8 mouse cellular contexts compared by ENCODE assay signal in genomic region chr16:11062794-11063721, GRCm38 (mm10). TPM values are rescaled to one million over a fixed set of nuclear protein-coding genes. Genes with fewer than 3 reads are reported as not detected.
DNase-seq lines count a peak whose midpoint lies in the region; ATAC-seq and TF ChIP-seq lines count a peak whose summit lies in the region.

No protein-coding gene starts in this region.

- DNase-seq in MEL (ENCODE audit: low read depth, low spot score) = peak; percentile 62
- no peak for DNase-seq in forebrain, postnatal 0 days
- DNase-seq in hindbrain, embryonic 11.5 days (ENCODE audit: low spot score) = peak; percentile 62
- peak; percentile 41 for DNase-seq in limb, embryonic 10.5 days (ENCODE audit: low spot score)
- peak; percentile 82 for DNase-seq in testis, postnatal 10 days (ENCODE audit: low spot score)
- no peak for DNase-seq in left cerebral cortex, adult 9 months (ENCODE audit: low spot score in 2 of 2)

- H3K4me1 ChIP-seq in MEL (ENCODE audit: control insufficient read depth in 1 of 2, insufficient read depth in 2 of 2, low read length in 2 of 2) = peaks cover 0 to 14% of the 10 kb centered on the region in 2 experiments; a peak in 3 of 4 replicates
- peaks cover 21% of the 10 kb centered on the region for H3K4me1 ChIP-seq in bone marrow macrophage, adult 2 months (ENCODE audit: control insufficient read depth, insufficient read depth, low read length)
- H3K4me1 ChIP-seq in forebrain, postnatal 0 days (ENCODE audit: insufficient read depth) = peaks cover 19% of the 10 kb centered on the region
- peaks cover 6% of the 10 kb centered on the region for H3K4me1 ChIP-seq in hindbrain, embryonic 11.5 days (replicated peaks; ENCODE audit: control insufficient read depth, insufficient read depth, low read length)
- peaks cover 41% of the 10 kb centered on the region for H3K4me1 ChIP-seq in limb, embryonic 10.5 days
- H3K4me1 ChIP-seq in midbrain, embryonic 12.5 days = peaks cover 37% of the 10 kb centered on the region

- no peak for TF ChIP-seq POLR2A in MEL (IDR thresholded peaks at IDR 0.05; ENCODE audit: control insufficient read depth in 1 of 2, insufficient read depth in 1 of 2, low read depth in 1 of 2, low read length in 2 of 2, poor library complexity in 1 of 2)
- no peak for TF ChIP-seq POLR2A in bone marrow macrophage, adult 2 months (IDR thresholded peaks at IDR 0.05; ENCODE audit: borderline replicate concordance, low read depth, low read length)

- no peaks in the 10 kb centered on the region for H3K79me2 ChIP-seq in MEL (ENCODE audit: control insufficient read depth, insufficient read depth, low read length, poor library complexity)

- no peak for TF ChIP-seq RAD21 in MEL (IDR thresholded peaks at IDR 0.05; ENCODE audit: low read depth, low read length)

- no peak overlapping the region for H3K27ac ChIP-seq in MEL (ENCODE audit: control insufficient read depth, low read depth, low read length)
- peak overlapping the region; percentile 4; the same call in 1 of the 2 replicates for H3K27ac ChIP-seq in bone marrow macrophage, adult 2 months (ENCODE audit: insufficient read depth, low read depth, low read length)
- H3K27ac ChIP-seq in forebrain, postnatal 0 days (ENCODE audit: low read depth, low read length) = peak overlapping the region; percentile 45
- H3K27ac ChIP-seq in hindbrain, embryonic 11.5 days (ENCODE audit: low read depth, low read length) = peak overlapping the region; percentile 71
- H3K27ac ChIP-seq in limb, embryonic 10.5 days = peak overlapping the region; percentile 67
- H3K27ac ChIP-seq in midbrain, embryonic 12.5 days (replicated peaks) = peak overlapping the region; percentile 75

- H3K4me2 ChIP-seq in forebrain, postnatal 0 days (ENCODE audit: low read depth) = no peak overlapping the region
- peak overlapping the region; percentile 11; the same call in 1 of the 2 replicates for H3K4me2 ChIP-seq in hindbrain, embryonic 11.5 days (replicated peaks; ENCODE audit: low read depth, low read length)
- no peak overlapping the region; the same call in 1 of the 2 replicates for H3K4me2 ChIP-seq in midbrain, embryonic 12.5 days (replicated peaks)

- peak overlapping the region; percentile 43 for H3K9ac ChIP-seq in MEL (ENCODE audit: control insufficient read depth, low read depth, low read length, poor library complexity, severe bottlenecking)
- H3K9ac ChIP-seq in forebrain, postnatal 0 days = no peak overlapping the region
- peak overlapping the region; percentile 15; the same call in 1 of the 2 replicates for H3K9ac ChIP-seq in hindbrain, embryonic 11.5 days (ENCODE audit: low read depth, low read length)
- H3K9ac ChIP-seq in midbrain, embryonic 12.5 days (replicated peaks) = peak overlapping the region; percentile 32; the same call in 1 of the 2 replicates

- H3K36me3 ChIP-seq in MEL (ENCODE audit: control insufficient read depth in 1 of 2, insufficient read depth in 2 of 2, low read length in 2 of 2) = peaks cover 0 to 10% of the 10 kb centered on the region in 2 experiments; a peak in 1 of 4 replicates
- H3K36me3 ChIP-seq in forebrain, postnatal 0 days (ENCODE audit: insufficient read depth) = no peaks in the 10 kb centered on the region
- no peaks in the 10 kb centered on the region for H3K36me3 ChIP-seq in hindbrain, embryonic 11.5 days (ENCODE audit: control insufficient read depth, insufficient read depth, low read length)
- peaks cover 5% of the 10 kb centered on the region; the same call in 1 of the 2 replicates for H3K36me3 ChIP-seq in limb, embryonic 10.5 days
- H3K36me3 ChIP-seq in midbrain, embryonic 12.5 days = no peaks in the 10 kb centered on the region

- no peaks in the 10 kb centered on the region for H3K9me3 ChIP-seq in MEL (replicated peaks; ENCODE audit: insufficient read depth, low read length)
- H3K9me3 ChIP-seq in forebrain, postnatal 0 days (ENCODE audit: low read length) = no peaks in the 10 kb centered on the region
- H3K9me3 ChIP-seq in hindbrain, embryonic 11.5 days (ENCODE audit: control insufficient read depth, low read length) = no peaks in the 10 kb centered on the region
- H3K9me3 ChIP-seq in limb, embryonic 10.5 days (replicated peaks) = no peaks in the 10 kb centered on the region
- H3K9me3 ChIP-seq in midbrain, embryonic 12.5 days = no peaks in the 10 kb centered on the region

- peak in 1 of 2 experiments; percentile 48; a peak in 2 of 4 replicates for TF ChIP-seq EP300 in MEL (IDR thresholded peaks at IDR 0.05; ENCODE audit: low read depth in 1 of 2, low read length in 2 of 2)

- peaks cover 0 to 3% of the 10 kb centered on the region in 2 experiments; a peak in 1 of 4 replicates for H3K27me3 ChIP-seq in MEL (ENCODE audit: control insufficient read depth in 1 of 2, insufficient read depth in 2 of 2, low read length in 2 of 2)
- no peaks in the 10 kb centered on the region for H3K27me3 ChIP-seq in forebrain, postnatal 0 days (ENCODE audit: insufficient read depth, low read length)
- H3K27me3 ChIP-seq in hindbrain, embryonic 11.5 days (ENCODE audit: control insufficient read depth, insufficient read depth, low read length) = no peaks in the 10 kb centered on the region
- H3K27me3 ChIP-seq in limb, embryonic 10.5 days (ENCODE audit: low read depth, poor library complexity, severe bottlenecking) = no peaks in the 10 kb centered on the region
- H3K27me3 ChIP-seq in midbrain, embryonic 12.5 days = no peaks in the 10 kb centered on the region

- peak overlapping the region in 1 of 2 experiments; percentile 25; a peak in 1 of 4 replicates for H3K4me3 ChIP-seq in MEL (ENCODE audit: control insufficient read depth in 1 of 2, insufficient read depth in 1 of 2, low read depth in 2 of 2, low read length in 2 of 2)
- no peak overlapping the region for H3K4me3 ChIP-seq in bone marrow macrophage, adult 2 months (ENCODE audit: insufficient read depth, low read length)
- no peak overlapping the region for H3K4me3 ChIP-seq in forebrain, postnatal 0 days (ENCODE audit: low read depth, low read length)
- H3K4me3 ChIP-seq in hindbrain, embryonic 11.5 days (ENCODE audit: low read depth, low read length) = no peak overlapping the region
- no peak overlapping the region for H3K4me3 ChIP-seq in limb, embryonic 10.5 days
- H3K4me3 ChIP-seq in midbrain, embryonic 12.5 days = no peak overlapping the region

- 16% methylated on average over 13 of the region's 13 CpGs for WGBS in forebrain, postnatal 0 days
- 26% methylated on average over 13 of the region's 13 CpGs for WGBS in hindbrain, embryonic 11.5 days
- WGBS in limb, embryonic 10.5 days = 46% methylated on average over 13 of the region's 13 CpGs
- WGBS in midbrain, embryonic 12.5 days = 20% methylated on average over 13 of the region's 13 CpGs

- no peak for TF ChIP-seq CTCF in MEL (IDR thresholded peaks at IDR 0.05 in 2 of 3, conservative IDR thresholded peaks at IDR 0.05 in 1 of 3; ENCODE audit: control insufficient read depth in 1 of 3, insufficient read depth in 1 of 3, low read depth in 2 of 3, low read length in 3 of 3, poor library complexity in 1 of 3, severe bottlenecking in 1 of 3)
- TF ChIP-seq CTCF in bone marrow macrophage, adult 2 months (IDR thresholded peaks at IDR 0.05; ENCODE audit: low read depth, low read length) = no peak
- TF ChIP-seq CTCF in forebrain, postnatal 0 days (IDR thresholded peaks at IDR 0.05; ENCODE audit: low read depth) = no peak

- ATAC-seq in forebrain, postnatal 0 days = no peak
- ATAC-seq in hindbrain, embryonic 11.5 days (ENCODE audit: low FRiP score) = peak; percentile 21; the same call in 1 of the 2 replicates
- ATAC-seq in midbrain, embryonic 12.5 days (ENCODE audit: low FRiP score, low read depth) = no peak; the same call in 1 of the 2 replicates

TF ChIP-seq in MEL, 35 proteins besides CTCF, POLR2A, EP300 and RAD21:
- TF ChIP-seq TCF12 (IDR thresholded peaks at IDR 0.05; ENCODE audit: low read depth, low read length) (0 out of 2 replicates have a peak, but pooled peaks have one; percentile 18), BHLHE40 (IDR thresholded peaks at IDR 0.05; ENCODE audit: borderline replicate concordance, low read depth, low read length) (no peak), MAX (IDR thresholded peaks at IDR 0.05; ENCODE audit: low read length) (no peak), GATA1 (IDR thresholded peaks at IDR 0.05; ENCODE audit: low read depth, low read length) (peak; percentile 24; the same call in 1 of the 2 replicates), SMC3 (IDR thresholded peaks at IDR 0.05; ENCODE audit: low read depth, low read length) (no peak), RCOR1 (IDR thresholded peaks at IDR 0.05; ENCODE audit: low read depth, low read length) (peak; percentile 80), TBP (IDR thresholded peaks at IDR 0.05; ENCODE audit: low read depth, low read length) (0 out of 2 replicates have a peak, but pooled peaks have one; percentile 32), ETS1 (IDR thresholded peaks at IDR 0.05; ENCODE audit: low read depth, low read length) (peak; percentile 67)

RNA-seq across cellular contexts. Expression of gene Snn, which starts 2.3 kb away (rescaled TPM):
- total RNA-seq in MEL (2012; rRNA removed) = 0.42 and 0.73 TPM in 2 replicates
- 1 to 10 TPM in 1 of 2 experiments, not detected in 1; 2.4 TPM for polyA plus RNA-seq in MEL (2012; ENCODE audit: insufficient read depth in 1 of 2, insufficient read length in 2 of 2, low read depth in 1 of 2, low replicate concordance in 2 of 2, missing spikeins in 1 of 2)
- 0.73 and 1.2 TPM in 2 replicates for polyA plus RNA-seq in bone marrow macrophage, adult 2 months (2012; ENCODE audit: insufficient read depth, insufficient read length, missing spikeins)
- 324 and 367 TPM in 2 replicates for total RNA-seq in forebrain, postnatal 0 days (2014; rRNA removed)
- polyA plus RNA-seq in forebrain, postnatal 0 days (2015; fragmentation: Nextera tagmentation; extraction: Ambion mirVana) = 179 and 198 TPM in 2 replicates
- 96.5 and 113 TPM in 2 replicates for polyA plus RNA-seq in hindbrain, embryonic 11.5 days (2014; fragmentation: Nextera tagmentation; extraction: Ambion mirVana)
- 47.6 and 55.1 TPM in 2 replicates for polyA plus RNA-seq in limb, embryonic 10.5 days (2016; fragmentation: Nextera tagmentation; extraction: Ambion mirVana)
- 106 and 113 TPM in 2 replicates for polyA plus RNA-seq in midbrain, embryonic 12.5 days (2016; fragmentation: Nextera tagmentation; extraction: Ambion mirVana)

RNA-seq across cellular contexts. Expression of gene Litaf, which starts 2.9 kb away (rescaled TPM):
- total RNA-seq in MEL (2012; rRNA removed) = 25.7 and 27.2 TPM in 2 replicates
- polyA plus RNA-seq in MEL (2012; ENCODE audit: insufficient read depth in 1 of 2, insufficient read length in 2 of 2, low read depth in 1 of 2, low replicate concordance in 2 of 2, missing spikeins in 1 of 2) = 10 to 100 TPM in 1 of 2 experiments, not detected in 1; 50.1 TPM
- polyA plus RNA-seq in bone marrow macrophage, adult 2 months (2012; ENCODE audit: insufficient read depth, insufficient read length, missing spikeins) = 218 and 241 TPM in 2 replicates
- total RNA-seq in forebrain, postnatal 0 days (2014; rRNA removed) = 11.4 and 16.9 TPM in 2 replicates
- polyA plus RNA-seq in forebrain, postnatal 0 days (2015; fragmentation: Nextera tagmentation; extraction: Ambion mirVana) = 20.7 and 24.0 TPM in 2 replicates
- polyA plus RNA-seq in hindbrain, embryonic 11.5 days (2014; fragmentation: Nextera tagmentation; extraction: Ambion mirVana) = 71.4 and 71.6 TPM in 2 replicates
- 87.5 and 91.1 TPM in 2 replicates for polyA plus RNA-seq in limb, embryonic 10.5 days (2016; fragmentation: Nextera tagmentation; extraction: Ambion mirVana)
- 39.5 and 42.4 TPM in 2 replicates for polyA plus RNA-seq in midbrain, embryonic 12.5 days (2016; fragmentation: Nextera tagmentation; extraction: Ambion mirVana)

Comparison
In these comparisons a context has a peak if more than half of its experiments do, and no peak if none do; other contexts are left out.
1. DNase-seq: peak in MEL (single experiment), hindbrain, embryonic 11.5 days (single experiment), limb, embryonic 10.5 days (single experiment) and testis, postnatal 10 days (single experiment); none in forebrain, postnatal 0 days (single experiment) and left cerebral cortex, adult 9 months (0 of 2).
2. RNA of gene Snn, which starts 2.3 kb away (polyA plus RNA-seq): 179 to 198 TPM in forebrain, postnatal 0 days, 106 to 113 TPM in midbrain, embryonic 12.5 days, 96.5 to 113 TPM in hindbrain, embryonic 11.5 days and 47.6 to 55.1 TPM in limb, embryonic 10.5 days; 2.4 TPM in MEL and 0.73 to 1.2 TPM in bone marrow macrophage, adult 2 months; every median in the first group is over 10 times any median in the second.